Mouse (Mus musculus): ENCODE measurements at regions not wholly inside any gene's neighbourhood (a gene's known extent, or its start where the extent isn't known, plus 50 kb on each side); places are given as distances from the start of the nearest gene placed in this dataset.
"Not testable (repeated sequence)": the region's sequence is repeated elsewhere in the genome, so short reads cannot be mapped to it uniquely, and the experiment has no call there.

DNA sequence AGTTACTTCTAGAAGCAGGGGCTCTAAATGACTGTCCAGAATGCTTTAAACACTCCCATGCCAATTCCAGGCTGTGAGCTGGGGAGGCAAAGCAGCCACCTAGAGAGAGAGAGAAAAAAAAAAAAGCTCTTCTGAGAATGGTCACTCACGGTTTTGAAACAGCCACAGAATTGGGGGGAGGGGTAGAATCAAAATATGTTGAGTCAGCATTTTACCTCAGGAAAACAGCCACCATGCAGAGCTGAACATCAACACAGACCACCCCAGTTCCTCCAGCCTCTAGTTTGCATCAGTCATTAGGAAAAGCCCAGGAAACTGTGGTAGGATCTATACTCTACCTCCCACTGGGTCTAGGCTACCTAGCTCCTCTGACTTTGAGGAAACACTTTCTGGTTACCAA is 124.1 kb upstream of the Gm5150 start:
- no peak for DNase-seq (ENCODE audit: low spot score in 2 of 2)

DNA sequence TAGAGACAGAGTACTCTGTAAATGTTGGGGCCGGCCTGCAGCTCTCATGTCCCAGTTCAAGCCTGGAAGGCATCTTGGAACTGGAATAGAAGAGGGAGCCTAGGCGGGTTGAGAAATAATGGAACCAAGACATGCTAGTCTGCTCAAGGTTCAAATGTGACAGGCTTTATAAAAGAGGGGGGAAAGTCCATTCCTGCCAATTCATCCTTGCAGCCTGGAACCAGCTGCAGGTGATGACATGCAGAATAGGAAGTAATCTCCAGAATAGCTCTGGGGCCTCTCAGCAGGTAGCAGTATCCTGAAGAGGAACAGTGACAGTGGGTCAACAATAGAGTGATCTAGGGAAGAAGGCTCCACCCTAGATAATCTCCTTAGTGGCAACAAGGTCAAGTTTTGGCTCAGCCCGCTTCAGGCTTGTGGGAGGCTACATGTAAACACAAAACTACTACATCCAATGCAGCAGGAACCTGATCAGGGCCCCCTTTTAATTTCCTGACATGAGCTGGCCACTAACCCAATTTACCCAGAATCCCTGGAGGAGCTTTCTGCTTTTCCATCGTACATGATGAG is 119.2 kb upstream of the Gm5150 start:
- not testable (repeated sequence) for DNase-seq (ENCODE audit: low spot score in 2 of 2)

DNA sequence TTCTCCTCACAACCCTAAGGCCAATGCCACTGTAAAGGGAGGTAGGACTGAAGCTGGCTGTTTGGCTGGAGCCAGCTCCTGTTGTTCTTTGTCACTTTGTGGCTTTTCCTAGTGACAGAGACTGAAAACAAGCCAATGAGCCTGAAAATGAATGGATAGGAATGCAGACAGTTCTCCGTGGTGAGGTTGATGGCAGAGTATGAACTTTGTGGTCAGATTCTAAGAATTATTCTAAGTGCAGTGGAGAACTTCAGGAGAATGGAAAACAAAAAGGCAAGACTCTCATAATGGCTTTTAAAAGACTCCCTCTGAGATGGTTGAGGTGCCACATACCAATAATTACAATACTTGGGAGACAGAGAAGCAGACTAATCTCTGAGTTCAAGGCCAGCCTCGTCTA is 109.7 kb upstream of the Gm5150 start:
- DNase-seq (ENCODE audit: low spot score in 2 of 2): no peak

DNA sequence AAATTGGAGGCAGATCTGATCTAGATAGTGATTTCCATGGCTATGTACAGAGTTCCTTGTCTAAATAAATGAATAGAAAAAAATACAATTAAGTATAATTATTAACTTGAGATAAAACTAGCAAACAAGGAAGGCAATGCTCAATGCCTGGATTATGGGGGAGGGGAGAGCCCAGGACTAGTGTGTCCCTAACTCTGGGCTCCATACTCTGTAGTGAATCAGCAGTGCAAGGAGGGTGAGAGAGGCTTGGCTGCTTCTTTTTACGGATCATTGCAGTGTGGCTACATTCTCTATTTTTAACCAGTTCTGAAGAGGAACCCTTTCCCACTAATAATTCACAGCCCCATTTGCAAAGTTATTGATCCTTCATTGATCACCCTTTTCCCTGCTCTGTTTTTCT is 101.3 kb upstream of the Gm5150 start:
- DNase-seq (ENCODE audit: low spot score in 2 of 2): no peak

DNA sequence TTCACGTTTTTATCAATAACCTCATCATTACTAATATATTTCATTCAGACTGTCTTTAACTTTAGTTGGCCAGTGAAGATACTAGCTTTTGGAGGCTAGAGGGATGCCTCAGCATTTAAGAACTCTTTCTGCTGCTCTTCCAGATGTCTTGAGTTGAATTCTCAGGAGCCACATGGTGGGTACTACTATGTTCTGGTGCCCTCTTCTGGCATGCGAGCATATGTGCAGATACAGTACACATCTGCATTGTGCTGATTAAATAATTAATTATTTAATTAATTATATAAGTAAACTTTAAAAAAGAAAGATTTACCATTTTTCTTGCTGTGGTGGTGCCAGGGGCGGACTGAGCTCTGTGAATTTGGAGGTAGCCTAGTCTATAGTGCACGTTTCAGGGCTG is 98.8 kb upstream of the Gm5150 start:
- DNase-seq (ENCODE audit: low spot score in 2 of 2): no peak

DNA sequence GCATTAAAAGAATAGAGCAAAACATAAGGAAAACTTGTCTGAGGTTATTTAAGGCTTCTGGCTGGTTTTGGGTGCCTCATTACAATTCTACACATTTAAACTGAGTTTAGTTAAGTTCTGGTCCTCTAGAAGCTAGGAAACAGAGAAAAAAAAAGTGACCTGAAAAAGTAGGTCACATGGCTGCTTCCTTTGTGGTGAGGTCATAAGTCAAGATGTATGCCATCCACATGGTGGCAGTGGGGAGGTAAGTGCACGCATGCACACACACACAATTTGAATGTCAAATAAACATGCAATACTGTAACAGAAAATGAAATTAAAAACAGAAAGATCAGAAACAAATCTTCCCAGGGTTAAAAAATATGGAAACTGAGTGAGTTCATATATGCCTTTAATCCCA is 96.9 kb upstream of the Gm5150 start:
- no peak for DNase-seq (ENCODE audit: low spot score in 2 of 2)

DNA sequence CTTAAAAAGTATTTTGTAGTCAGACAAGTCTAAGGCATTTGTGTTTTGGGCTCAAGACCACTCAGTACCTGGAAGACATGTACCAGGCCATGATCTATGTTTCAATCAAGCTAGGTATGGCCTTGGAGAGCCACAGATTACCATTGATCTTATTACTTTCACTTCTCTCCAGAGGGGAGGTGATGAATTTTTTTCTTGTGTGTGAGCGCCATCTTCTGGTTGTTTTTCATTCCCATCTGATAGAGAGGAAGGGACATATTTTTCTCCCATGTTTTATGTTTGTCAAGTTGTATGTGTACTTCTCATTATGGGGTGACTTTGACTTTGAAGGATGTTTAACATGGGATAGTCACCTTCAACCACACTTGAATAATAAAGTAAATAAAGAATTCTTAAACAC is 80.3 kb upstream of the Gm5150 start:
- peak in 1 of 2 experiments; percentile 2 for DNase-seq (ENCODE audit: low spot score in 2 of 2)

DNA sequence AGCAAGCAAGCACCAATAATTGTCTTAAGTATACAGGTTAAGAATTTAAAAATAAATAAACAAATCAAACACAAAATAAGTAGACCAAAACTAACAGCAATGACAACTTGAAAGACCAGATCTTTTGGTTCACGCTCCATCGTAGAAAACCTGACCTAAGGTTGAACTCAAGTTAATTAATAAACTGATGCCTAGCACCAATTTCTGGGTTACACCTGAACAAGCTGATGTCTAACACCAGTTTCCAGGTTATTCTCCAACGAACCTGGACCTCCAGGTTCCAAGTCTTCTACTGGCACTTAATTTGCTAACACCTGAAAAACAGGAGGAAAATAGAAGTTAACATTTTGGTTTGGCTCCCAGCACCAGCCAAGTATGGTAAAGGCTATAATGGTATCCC is 79.1 kb upstream of the Gm5150 start:
- DNase-seq (ENCODE audit: low spot score in 2 of 2): no peak

DNA sequence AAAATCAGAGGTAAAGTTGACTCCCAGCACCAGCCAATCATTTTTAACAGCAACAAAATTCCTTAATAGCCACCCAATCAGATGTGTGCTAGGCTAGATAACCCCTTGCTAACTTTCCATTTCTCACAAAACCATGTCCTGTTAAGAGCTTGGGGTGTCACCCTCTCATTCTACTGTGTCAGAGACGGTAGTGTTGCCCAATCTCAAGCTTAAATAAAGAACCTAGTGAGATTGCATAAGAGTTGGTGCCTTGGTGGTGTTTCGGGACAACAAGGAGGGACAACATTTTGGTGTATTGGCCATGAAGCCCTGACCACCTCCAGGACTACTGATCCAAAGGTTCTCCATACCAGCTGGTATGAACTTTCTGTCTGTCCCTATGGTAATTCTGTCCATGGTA is 72.9 kb upstream of the Gm5150 start:
- no peak for DNase-seq (ENCODE audit: low spot score in 2 of 2)

DNA sequence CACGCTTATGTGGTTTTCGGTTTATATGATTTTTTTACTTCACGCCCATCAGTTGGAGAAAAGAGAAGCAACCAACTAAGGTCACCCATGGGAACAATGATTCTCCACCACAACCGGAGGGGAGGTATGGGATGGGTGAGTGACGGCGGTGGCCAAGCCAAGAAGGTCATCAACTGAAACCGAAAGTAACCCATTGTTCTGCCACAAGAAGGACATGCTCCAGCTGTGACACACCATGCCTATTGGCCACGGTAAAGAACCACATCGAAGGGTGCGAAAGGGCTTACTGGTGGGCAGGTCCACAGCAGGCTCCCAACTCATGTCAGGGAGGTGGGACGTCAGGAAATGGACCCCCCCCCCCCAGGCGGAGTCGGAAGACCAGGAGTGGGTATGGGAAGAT is 65.7 kb upstream of the Gm5150 start:
- no peak for DNase-seq (ENCODE audit: low spot score in 2 of 2)

DNA sequence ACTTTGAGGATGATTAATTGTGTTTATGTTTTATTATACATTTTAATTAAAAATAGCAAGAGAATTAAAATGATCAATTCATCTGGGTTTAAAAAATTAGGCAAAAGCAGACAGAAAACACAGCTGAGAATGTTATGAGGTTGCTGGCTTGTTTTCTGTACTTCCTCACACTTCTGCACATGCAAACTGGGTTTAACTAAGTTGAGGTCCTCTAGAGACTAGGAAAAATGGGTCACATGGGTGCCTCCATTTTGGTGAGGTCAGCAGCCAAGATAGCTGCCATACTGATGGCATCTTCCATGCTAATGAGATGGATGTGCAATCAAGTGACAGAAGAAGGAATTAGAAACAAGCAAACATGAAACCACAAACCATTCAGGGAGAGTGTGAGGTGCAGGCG is 64.7 kb upstream of the Gm5150 start:
- DNase-seq (ENCODE audit: low spot score in 2 of 2): no peak

DNA sequence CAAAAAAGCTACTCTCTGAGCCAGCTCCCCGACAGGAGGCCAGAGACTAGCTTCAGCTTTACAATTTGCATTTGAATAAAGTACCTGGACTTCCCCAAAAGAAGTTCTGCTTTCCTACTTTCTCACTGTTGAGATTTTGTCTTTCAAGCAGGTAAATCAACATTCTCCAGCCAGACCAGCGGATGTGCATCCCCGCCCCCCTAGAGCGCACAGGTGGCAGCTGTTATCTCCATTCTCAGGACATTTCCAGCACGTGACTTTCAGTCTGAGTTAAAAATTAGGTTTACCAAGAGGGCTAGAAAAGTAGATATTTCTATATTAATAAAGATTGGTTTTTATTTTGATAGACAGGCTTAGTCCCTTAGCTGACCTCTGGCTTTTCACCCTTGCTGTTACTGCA is 51.5 kb upstream of the Gm5150 start:
- DNase-seq (ENCODE audit: low spot score in 2 of 2): not testable (repeated sequence)

Measured in left cerebral cortex, adult 18-20 months (tissue).